Mouse (Mus musculus) megakaryocyte, embryonic 14.5 days (primary cell): ENCODE data around the gene Zbtb38.

Experiments
- FLI1 ChIP-seq: IDR thresholded peaks from 2 replicates; pipeline ENCODE4 v1.6.1; 2012; ENCODE audit warnings: low read length, inconsistent platforms, mixed read lengths
- GATA1 ChIP-seq: IDR thresholded peaks from 3 replicates; pipeline ENCODE4 v1.6.1; 2012; ENCODE audit warnings: mixed read lengths, low read length, inconsistent platforms, borderline replicate concordance

DNA sequence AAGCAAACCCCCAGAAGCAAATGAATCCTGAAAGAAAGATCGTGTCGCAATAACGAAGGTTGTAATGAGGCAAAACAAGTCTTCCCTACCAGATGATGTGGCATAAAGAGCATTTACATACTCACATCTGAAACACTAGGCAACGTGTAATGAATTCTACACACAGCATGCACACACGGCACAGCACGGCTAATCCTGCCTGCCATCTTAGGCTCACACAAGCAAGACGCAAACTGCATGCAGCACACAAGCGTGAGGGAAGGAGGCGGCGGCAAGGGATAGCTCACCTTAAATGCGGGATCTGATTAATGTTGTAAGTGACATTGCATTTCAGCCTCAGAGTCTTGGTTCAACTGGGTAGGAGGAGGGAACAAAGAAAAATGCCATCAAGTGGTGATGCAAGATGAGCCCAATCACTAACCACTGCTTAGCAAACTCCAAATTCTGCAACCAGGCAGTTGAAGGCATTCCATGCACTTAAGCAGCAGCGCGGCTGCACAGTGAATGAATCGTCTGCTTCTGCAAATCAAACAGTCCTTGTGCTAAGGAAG is 20.6 kb downstream of the Zbtb38 start:
- TF ChIP-seq GATA1 (no peak), FLI1 (no peak)
